Mouse (Mus musculus) megakaryocyte progenitor cell, adult 5-6 weeks (primary cell): ENCODE results near the gene Dgka. TPM values are rescaled to one million over a fixed set of nuclear protein-coding genes. Genes with fewer than 3 reads are reported as not detected.
A peak's percentile ranks its signal among the peaks of the same experiment; 100 is the strongest.
"Not testable (repeated sequence)": the region's sequence is repeated elsewhere in the genome, so short reads cannot be mapped to it uniquely, and the experiment has no call there.

ENCODE experiments used
- ATAC-seq: replicated peaks from 2 replicates; pipeline ENCODE4 v1.8.0; 2016; ENCODE audit warnings: mild to moderate bottlenecking, moderate TSS enrichment, inconsistent platforms; ENCODE audit not compliant: poor library complexity
- total RNA-seq, 2 experiments: library from RNA; stranded (forward) in 1 of 2; stranded (reverse) in 1 of 2; fragments of 157-497, 149-512 nt in 1 of 2; fragments of 200-1000 nt in 1 of 2; gene quantifications; 2 replicates each; pipeline versions ENCODE4 v1.2.3 to v1.2.4; 2015 to 2017

Dgka gene
- total RNA-seq, 2 experiments from 2014 or later, result 10.7 to 13.0 TPM

GRCm38 (mm10) chr10:128737435-128737834 is 7.2 kb downstream of the Dgka start:
- no peak for ATAC-seq

GRCm38 (mm10) chr10:128731992-128732391 is 12.7 kb downstream of the Dgka start:
- ATAC-seq, result no peak

GRCm38 (mm10) chr10:128731002-128731433 is 13.6 kb downstream of the Dgka start:
- ATAC-seq, result peak; percentile 93

GRCm38 (mm10) chr10:128728059-128728458 is 16.6 kb downstream of the Dgka start:
- ATAC-seq, result peak; percentile 52

- ATAC-seq, result peak; percentile 58; the same call in 1 of the 2 replicates
Observed at GRCm38 (mm10) chr10:128725466-128725865, 19.2 kb downstream of the Dgka start.

GRCm38 (mm10) chr10:128715559-128716537 is 28.8 kb downstream of the Dgka start:
- ATAC-seq, result peak; percentile 92

- not testable (repeated sequence) for ATAC-seq
Observed at GRCm38 (mm10) chr10:128711318-128711717, 33.3 kb downstream of the Dgka start.

- ATAC-seq, result peak; percentile 9
Observed at GRCm38 (mm10) chr10:128705317-128705693, 39.4 kb downstream of the Dgka start.

- ATAC-seq, result peak; percentile 88
Observed at GRCm38 (mm10) chr10:128704491-128705316, 40.0 kb downstream of the Dgka start, which contains the start of gene Cdk2. TSS of gene Cdk2 (minus strand) at chr10:128705031.

GRCm38 (mm10) chr10:128703895-128704294 is 40.8 kb downstream of the Dgka start, which contains the start of gene Pmel:
TSS of gene Pmel (plus strand) at chr10:128704195.
- no peak for ATAC-seq

GRCm38 (mm10) chr10:128702328-128703007 is 42.2 kb downstream of the Dgka start:
- ATAC-seq, result no peak

- ATAC-seq, result no peak
Observed at GRCm38 (mm10) chr10:128700712-128701111, 43.9 kb downstream of the Dgka start.

- ATAC-seq, result no peak
Observed at GRCm38 (mm10) chr10:128699611-128700010, 45.0 kb downstream of the Dgka start.

- no peak for ATAC-seq
Observed at GRCm38 (mm10) chr10:128699006-128699405, 45.6 kb downstream of the Dgka start.

GRCm38 (mm10) chr10:128697072-128697725 is 47.5 kb downstream of the Dgka start:
- ATAC-seq, result no peak

GRCm38 (mm10) chr10:128695992-128696807 is 48.5 kb downstream of the Dgka start, which contains the start of gene Rab5b:
TSS of gene Rab5b (minus strand) at chr10:128696264.
- ATAC-seq, result peak; percentile 87

- no peak for ATAC-seq
Observed at GRCm38 (mm10) chr10:128695411-128695991, 49.2 kb downstream of the Dgka start.

- peak; percentile 65 for ATAC-seq
Observed at GRCm38 (mm10) chr10:128674469-128675008, 70.1 kb downstream of the Dgka start.
